Mouse (Mus musculus) heart, adult 18-20 months (tissue): Measurements from ENCODE around the gene Arhgap45. TPM values are rescaled to one million over a fixed set of nuclear protein-coding genes. Genes with fewer than 3 reads are reported as not detected.

Source experiments
- DNase-seq, 2 experiments: peaks; one replicate each; pipeline ENCODE4 v3.0.0; 2021 to 2022; ENCODE audit warnings: mixed read lengths in 1 of 2
- total RNA-seq, 2 experiments: library from RNA; stranded (reverse); gene quantifications; 2 replicates each; pipeline ENCODE4 v1.2.3; 2021

The Arhgap45 gene
- total RNA-seq, 2 experiments from 2014 or later, result 3.1 to 8.7 TPM

DNA sequence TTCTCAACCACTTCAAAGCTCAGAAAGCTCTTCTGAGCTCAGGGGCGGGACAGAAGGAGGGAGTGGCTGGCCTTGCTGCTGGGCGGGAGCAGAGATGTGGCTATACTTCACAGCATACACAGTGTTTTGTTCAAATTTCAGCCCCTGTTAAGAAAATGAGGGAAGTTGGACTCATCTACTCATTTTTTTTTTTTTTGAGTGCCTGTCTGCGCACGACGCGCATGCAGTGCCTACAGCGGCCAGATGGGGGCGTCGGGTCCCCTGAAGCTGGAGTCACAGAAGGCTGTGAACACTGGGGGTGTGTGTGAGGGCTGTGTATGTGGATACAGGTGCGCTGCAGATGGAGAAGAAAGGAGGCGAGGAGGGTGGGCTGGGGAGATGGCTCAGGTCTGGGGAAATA is 29.5 kb upstream of the Arhgap45 start:
- DNase-seq, result peak; percentile 88 to 91

DNA sequence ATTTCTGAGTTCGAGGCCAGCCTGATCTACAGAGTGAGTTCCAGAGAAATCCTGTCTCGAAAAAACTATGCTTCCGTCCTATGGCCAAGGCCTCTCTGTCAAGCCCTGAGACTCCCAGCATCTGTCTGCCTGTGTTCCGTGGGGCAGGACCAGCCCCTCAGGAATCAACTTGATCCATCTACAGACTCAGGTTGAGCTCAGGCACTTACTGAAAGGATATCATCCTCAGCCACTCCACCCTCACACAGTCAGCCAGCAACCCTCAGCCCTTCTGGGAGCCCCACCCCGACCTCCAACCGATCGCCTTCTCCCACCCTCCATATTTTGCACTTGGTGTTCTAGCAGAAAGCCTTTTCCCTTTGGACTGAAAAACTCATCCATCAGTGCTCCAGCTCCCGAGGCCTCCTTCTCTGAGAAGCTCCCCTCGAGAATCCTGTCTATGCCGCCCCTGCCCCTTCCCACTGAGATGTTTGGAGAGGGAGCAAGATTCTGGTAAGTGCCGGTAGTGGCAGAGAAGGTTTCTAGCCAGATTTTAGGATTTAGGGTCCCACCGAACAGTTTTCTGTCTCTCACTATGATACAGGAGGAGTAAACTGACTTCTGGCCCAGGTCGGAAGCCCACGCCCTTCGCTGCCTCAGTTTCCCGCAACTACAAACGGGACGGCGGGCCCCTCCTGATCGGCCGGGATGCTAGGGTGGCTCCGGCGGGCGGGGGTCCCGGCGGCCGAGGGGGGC is 28.5 kb upstream of the Arhgap45 start:
- peak in 1 of 2 experiments; percentile 62 for DNase-seq

DNA sequence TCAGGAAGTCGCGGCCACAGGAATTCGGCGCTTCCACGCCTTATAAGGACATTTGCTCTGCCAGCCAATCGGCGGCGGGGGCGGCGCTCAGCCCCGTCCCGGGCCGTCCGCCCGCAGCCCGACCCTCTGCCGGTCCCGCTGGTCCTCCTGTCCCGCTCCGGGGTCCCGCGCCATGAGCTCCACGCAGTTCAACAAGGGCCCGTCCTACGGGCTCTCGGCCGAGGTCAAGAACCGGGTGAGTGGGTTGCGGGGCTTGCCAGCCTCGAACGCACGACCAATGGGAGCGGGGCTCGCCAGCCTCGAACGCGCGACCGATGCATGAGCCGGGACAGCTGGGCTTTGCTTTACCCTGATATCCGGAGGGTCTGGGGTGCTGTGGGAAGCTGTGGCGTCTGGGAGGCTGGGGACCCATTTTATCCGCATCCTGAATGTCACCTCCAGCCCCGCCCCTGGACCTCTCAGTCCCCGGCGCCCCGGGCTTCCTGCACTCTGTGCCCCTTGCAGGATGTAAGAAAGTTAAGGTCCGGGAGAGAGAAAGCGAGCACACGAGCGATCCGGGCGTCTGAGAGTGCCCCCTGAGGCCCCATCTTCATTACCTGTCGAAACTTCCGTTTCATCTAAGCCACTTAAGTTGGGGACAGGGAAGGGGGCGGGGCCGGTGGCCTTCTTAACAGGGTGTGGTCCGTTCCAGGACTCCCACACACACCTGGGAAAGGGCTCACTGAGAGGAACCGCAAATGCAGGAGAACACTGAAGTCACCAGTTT is 27.8 kb upstream of the Arhgap45 start, which contains the start of gene Cnn2:
Gene Cnn2, plus strand, starts transcription at position 79 of the 766 bp plus-strand sequence.
- peak; percentile 81 to 84 for DNase-seq

DNA sequence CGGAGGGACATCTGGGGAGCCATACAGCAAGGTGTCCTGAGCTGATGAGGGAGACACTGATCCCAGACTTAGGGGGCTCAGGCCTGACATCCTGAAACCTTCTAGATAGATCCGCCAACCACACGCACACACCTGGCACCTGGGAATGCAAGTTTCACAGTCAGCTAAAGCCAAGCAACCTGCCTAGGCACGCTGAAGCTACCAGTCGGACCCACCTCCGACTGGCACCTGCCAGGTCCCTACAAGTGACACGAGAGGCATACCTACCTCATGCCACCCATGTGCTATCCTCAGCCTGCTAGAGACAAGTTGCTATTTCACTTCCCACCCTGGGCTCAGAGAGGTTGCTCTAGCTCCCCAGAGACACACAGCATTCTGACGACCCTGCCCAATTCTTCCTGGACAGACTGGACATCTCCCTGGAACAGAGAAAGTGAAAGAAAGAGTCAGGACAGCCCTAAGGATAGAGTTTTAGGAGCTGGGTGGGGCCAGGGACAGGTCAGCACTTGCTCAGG is 27.1 kb upstream of the Arhgap45 start:
- DNase-seq, result no peak

DNA sequence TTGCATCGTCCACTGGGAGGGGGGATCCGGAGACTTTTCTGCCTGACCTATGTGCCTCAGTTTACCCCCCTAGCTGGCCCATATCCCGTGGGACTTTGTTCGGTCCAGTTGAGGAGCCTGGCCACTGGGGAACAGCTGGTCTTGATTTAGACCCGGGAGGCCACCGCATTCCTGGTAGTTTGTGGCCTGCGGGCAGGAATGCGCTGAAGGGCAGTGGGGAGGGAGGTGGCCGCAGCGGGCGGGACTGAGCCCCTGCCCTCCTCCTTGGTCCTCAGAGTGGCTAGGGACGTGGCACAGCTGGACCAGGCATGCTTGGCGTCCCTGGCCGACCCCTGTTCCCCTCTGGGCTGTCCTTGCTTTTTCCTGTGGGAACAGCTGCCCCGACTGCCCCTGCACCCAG is 26.6 kb upstream of the Arhgap45 start:
- DNase-seq, result no peak

DNA sequence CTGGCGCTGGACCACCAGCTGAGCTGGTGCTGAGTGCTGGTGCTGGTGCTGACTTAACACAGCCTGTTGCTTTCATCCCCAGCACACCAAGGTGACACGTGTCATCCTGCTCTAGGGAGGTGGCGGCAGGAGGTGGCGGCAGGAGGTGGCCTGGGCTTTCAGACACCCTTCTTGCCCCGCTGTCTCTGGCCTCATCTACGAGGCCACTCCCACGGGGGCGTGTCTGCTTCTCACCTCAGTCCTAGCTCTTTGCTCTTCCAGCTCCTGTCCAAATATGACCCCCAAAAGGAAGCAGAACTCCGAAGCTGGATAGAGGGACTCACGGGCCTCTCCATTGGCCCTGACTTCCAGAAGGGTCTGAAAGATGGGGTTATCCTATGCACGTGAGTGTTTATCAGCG is 25.4 kb upstream of the Arhgap45 start:
- no peak for DNase-seq

DNA sequence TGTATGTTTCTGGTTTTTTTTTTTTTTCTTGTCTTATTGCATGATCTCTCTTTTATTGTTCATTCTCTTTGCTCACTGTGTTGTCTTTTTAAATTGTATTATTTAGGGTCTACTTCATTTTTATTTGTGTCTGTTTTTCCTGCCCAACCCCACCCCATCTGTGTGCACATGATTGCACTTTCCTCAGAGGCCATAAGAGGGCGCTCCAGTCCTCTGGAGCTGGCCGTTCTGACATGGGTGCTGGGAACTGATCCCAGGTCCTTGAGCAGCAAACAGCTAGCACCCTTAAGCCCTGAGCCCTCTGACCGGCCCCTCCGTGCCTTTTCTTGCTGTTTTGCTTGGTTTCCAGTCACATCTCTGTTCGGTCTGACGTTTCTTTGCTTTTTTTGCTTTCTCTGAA is 24.9 kb upstream of the Arhgap45 start:
- no peak for DNase-seq

DNA sequence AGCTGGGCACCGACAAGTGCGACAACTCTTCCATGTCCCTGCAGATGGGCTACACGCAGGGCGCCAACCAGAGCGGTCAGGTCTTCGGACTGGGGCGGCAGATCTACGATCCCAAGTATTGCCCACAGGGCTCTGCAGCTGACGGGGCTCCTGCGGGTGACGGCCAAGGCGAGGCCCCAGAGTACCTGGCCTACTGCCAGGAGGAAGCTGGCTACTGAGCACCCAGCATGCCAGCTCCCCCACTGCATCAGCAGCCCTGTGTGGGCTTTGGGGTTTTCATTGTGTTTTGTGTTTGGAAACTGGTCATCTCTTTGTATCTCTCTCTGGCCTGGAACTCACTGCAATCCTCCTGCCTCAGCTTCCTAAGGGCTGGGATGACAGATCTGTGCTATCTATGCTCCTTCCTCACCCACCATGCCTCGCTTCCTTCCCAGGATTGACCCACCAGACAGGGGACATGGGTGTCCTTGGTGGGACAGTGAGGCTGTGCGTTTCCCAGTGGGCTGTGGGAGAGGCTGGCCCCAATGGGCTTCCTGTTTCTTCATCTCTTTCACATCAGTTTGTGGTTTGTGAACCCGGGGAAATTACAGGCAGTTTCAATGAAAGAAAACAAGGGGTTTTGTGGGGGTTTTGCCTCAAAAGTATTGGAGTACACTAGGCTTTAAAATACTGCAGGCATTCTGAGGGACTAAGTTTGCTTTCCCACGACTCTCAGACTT is 21.9 kb upstream of the Arhgap45 start:
- peak in 1 of 2 experiments; percentile 61 for DNase-seq

DNA sequence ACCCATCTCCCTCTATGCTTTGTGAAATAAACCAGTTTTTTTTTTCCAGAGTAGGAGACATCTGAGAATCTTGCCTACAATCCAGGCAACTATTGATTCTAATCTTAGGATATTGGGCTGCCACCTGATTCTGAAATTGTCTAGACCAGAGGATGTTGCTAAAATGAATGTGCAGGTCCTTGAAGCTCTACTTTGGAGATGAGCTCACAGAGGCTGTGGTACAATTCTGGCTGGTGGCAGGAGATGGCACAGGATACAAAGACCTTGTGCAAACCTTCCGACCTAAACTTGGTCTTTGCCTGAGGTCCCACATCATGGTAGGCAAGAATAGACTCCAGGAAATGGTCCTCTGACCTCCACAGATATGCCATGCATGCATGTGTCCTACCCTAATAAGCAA is 20.8 kb upstream of the Arhgap45 start:
- no peak for DNase-seq

DNA sequence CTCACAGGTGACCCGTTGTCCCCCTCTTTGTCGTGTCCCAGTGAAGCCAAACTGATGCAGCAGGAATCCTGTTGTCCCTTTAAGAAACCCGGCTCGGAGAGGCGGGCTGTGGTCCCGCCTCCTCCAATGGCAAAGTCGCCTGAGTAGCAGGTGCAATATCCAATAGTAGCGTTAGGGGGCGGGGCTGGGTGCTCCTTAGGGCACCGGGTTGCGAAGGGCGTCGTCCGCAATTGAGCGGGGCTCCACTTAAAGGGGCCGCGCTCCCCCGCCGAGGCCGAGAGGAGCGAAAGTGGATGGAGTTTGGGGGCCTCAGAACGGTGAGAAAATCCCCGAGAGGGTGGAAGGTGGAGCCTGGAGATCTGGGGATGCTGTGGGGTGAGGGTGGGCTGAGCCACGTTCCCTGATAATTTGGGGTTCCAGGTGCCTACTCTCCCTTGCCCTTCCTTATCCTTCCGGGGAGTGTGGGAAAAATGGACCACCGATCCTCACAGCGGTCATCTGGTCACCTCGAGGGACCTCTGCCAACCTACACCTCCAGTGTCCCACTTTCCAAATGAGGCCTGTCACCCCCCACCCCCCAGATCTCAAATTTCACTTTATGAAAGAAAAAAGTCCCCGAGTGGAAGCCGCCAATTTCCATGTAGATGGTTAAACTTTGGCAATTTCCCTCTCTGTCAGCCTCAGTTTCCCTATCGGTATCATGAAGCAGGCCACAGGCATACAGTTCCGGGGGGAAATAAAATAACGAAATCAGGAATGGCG is 20.0 kb upstream of the Arhgap45 start, which contains the start of gene Abca7:
Gene Abca7, plus strand, starts transcription at position 223 of the 762 bp plus-strand sequence.
- DNase-seq, result peak; percentile 97 to 100

DNA sequence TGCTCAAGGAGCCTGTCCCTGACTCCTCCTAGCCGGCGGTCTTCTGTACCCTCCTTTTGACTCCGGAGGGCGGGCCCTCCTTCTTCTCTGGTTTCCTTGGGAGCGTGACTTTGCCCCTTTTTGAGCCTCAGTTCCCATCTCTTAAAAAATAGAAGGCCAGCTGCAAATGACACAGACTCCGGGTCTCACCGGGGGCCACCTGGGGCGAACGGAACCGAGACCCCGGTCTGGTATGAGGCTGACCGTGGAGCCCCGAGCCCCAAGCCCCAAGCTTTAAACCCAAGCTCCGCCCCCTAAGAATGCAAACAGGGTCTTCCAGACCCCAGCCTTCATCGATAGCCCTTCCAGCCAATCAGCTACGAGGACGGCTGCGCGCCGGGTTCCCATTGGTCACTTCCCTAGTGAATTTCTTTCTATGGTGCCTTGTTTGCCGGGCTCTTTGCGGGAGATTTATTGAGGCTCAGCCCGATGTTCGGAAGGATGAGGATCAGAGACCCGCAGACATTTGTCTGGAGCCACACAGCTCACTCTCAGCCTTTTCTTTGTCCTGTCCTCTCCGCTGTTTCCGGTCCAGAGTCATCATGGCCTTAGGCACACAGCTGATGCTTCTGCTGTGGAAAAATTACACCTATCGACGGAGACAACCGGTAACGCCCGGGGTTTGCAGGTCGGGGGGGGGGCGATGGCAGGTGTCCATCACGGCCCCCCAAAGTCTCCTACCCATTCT is 19.3 kb upstream of the Arhgap45 start:
- peak; percentile 77 to 83 for DNase-seq

DNA sequence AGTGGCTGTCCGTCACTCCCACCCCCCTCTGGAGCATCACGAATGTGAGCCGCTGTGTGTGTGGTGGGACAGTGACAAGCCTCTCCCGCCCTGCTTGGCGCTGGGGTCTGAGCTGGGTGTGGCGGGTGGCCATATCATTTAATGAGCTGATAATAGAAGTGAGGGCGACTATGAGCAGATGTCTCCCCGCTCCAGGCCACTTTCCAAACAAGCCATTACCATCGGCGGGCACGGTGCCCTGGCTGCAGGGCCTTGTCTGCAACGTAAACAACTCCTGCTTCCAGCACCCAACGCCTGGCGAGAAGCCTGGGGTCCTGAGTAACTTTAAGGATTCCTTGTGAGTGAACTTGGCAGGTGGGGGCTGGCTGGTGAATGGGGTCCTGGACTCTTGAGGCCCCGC is 18.6 kb upstream of the Arhgap45 start:
- DNase-seq, result peak; percentile 65 to 70

DNA sequence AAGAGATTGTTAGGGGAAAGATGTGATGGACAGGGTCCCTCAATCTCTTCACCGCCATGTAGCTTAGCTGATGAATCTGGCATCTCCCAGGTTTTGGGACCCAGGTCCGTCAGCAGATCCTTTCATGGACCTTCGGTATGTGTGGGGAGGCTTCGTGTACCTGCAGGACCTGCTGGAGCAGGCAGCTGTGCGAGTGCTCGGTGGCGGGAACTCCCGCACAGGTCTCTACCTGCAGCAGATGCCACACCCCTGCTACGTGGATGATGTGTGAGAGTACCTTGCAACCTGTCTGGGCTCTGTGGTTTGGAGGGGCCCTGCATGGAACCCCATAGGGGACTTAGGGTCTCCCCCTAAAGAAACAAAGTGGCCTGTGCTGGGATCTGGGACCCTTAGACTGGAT is 14.5 kb upstream of the Arhgap45 start:
- DNase-seq, result no peak

DNA sequence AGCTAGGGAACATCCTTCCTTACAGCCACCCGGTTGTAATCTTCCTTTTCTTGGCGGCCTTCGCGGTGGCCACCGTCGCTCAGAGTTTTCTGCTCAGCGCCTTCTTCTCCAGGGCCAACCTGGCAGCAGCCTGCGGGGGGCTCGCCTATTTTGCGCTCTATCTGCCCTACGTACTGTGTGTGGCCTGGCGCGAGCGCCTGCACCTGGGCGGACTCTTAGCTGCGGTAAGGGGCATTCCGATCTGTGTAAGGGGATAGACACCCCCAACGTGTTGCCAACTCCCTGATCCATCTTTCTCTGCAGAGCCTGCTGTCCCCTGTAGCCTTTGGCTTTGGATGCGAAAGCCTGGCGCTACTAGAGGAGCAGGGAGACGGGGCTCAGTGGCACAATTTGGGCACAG is 13.6 kb upstream of the Arhgap45 start:
- no peak for DNase-seq

DNA sequence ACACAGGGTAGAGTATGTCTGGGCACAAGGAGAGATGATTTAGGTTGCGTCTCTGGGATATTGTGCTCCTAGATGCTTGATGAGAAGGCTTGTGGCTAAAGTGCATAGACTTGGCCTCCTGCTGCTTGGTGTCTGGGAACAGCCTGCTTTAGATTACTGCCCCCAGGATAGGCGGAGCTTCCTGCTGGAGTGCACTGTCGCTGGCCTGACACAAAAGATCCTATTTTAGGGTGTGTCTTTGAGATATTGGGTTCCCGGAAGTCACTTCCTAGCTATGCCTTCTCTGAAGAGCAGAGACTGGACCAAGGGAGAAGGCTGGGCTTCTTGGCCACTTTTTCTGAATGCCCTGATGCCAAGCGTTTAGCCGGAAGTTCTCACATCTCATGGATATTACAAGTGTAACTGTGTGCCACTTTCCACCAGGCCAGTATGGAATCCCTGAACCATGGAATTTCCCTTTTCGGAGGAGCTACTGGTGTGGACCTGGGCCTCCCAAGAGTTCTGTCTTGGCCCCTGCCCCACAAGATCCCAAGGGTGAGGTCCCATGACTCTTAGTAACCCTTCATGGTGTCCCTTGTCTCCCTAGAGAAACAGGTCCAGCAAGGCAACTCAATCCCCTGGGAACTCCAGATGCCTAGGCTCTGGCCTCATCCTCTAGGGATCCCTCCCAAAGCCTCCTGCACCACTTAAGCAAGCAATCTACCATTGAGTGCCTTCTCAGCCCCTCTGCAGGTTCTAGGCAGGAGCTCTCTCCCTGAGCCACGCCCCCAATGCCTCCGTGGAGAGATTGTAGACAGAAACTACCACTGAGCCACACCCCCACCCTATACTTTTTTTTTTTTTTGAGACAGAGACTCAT is 12.8 kb upstream of the Arhgap45 start:
- DNase-seq, result peak in 1 of 2 experiments; percentile 77

DNA sequence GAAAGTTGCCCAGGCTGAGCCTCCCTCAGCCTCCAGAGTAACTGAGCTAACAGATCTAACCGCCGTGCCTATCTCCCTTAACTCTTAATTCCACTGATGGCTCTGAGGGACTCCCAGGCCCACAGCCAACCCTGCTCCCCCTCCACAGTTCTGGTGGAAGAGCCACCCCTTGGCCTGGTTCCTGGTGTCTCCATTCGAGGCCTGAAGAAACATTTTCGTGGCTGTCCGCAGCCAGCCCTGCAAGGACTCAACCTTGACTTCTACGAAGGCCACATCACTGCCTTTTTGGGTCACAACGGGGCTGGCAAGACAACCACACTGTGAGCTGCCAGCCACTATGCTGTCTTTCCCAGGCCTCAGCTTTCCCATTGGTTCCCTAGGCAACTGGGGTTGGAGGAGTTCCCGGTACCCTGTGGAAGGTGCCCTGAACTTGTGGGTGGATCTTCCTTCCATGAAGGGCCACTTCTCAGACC is 12.2 kb upstream of the Arhgap45 start:
- no peak for DNase-seq

DNA sequence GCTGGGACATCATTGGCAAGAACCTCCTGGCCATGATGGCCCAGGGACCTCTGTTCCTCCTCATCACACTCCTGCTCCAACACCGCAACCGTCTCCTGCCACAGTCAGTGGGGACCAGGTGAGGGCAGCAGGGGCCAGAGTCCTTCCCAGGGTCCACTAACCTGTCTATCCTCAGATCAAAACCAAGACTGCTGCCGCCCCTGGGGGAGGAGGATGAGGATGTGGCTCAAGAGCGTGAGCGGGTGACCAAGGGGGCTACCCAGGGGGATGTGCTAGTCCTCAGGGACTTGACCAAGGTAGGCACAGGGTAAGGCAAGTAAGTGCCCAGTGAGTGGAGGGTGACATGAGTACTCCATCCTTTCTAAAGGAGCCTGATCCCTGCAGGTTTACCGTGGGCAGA is 4.7 kb upstream of the Arhgap45 start:
- no peak for DNase-seq

DNA sequence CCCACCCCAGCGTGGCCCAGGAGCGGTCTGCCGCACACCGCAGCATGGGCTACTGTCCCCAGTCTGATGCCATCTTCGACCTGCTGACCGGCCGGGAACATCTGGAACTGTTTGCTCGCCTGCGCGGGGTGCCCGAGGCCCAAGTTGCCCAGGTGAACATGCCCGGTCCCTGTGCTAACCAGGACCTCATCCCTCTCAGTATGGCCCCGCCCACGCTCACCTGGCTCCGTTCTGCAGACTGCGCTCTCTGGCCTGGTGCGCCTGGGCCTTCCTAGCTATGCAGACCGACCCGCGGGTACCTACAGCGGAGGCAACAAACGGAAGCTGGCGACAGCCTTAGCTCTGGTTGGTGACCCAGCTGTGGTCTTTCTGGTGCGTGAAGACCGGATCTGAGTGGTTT is 2.8 kb upstream of the Arhgap45 start:
- DNase-seq, result no peak

DNA sequence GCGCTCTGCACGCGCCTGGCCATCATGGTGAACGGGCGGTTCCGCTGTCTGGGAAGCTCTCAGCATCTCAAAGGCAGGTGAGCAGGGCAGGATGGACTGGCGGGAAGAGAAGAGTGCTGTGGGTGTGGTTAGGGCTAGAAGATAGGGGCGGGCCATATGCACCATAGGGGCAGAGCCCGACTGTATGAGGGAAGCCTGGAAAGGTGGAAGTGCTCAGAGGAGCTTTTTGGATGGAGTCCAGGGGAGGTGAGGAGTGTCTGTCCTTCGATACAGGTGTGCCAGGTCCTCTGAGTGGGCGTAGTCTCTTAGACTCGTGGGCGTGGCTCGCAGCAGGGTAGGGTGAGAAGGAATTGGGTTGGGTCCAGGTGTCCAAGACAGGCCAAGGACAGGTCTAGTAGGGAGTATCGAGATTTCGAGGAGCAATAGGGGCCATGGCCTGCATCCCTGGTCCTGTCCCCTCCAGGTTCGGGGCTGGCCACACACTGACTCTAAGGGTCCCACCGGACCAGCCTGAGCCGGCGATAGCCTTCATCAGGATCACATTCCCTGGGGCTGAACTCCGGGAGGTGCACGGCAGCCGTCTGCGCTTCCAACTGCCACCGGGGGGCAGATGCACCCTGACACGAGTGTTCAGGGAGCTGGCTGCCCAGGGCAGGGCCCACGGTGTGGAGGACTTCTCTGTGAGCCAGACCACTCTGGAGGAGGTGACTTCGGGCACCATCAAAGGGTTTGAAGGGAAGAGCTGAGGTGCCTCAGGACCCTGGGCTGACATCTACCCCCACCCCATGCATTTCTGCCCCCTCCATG is 1.8 kb upstream of the Arhgap45 start:
- DNase-seq, result no peak
